Mouse (Mus musculus): ENCODE data around the gene Prkag2.

GRCm38 (mm10) chr5:24889860-24890259 lies 210.6 kb downstream of the Prkag2 start:
- TF ChIP-seq CTCF (IDR thresholded peaks at IDR 0.05; ENCODE audit: low read depth, low read length) (no peak), GATA1 (IDR thresholded peaks at IDR 0.05; ENCODE audit: borderline replicate concordance, low read length) (no peak), GATA2 (IDR thresholded peaks at IDR 0.05; ENCODE audit: borderline replicate concordance, low read depth, low read length) (no peak), TAL1 (conservative IDR thresholded peaks at IDR 0.05; ENCODE audit: low read depth, low read length) (no peak), POLR2AphosphoS5 (IDR thresholded peaks at IDR 0.05; ENCODE audit: insufficient replicate concordance, low read depth, low read length) (no peak)

Measured in G1E (cell line).